Mouse (Mus musculus) E14TG2a.4 (cell line): ENCODE results near the gene Gm136.
A peak's percentile ranks its signal among the peaks of the same experiment; 100 is the strongest.

Source experiments
- H3K27me3 ChIP-seq: 2 replicates; pipeline ENCODE4 v1.6.1; 2014; ENCODE audit warnings: low read length, control low read depth; ENCODE audit not compliant: insufficient read depth
- H3K36me3 ChIP-seq: 2 replicates; pipeline ENCODE4 v1.6.1; 2014; ENCODE audit warnings: low read length, control low read depth; ENCODE audit not compliant: insufficient read depth
- H3K4me1 ChIP-seq: replicated peaks from 2 replicates; pipeline ENCODE4 v1.6.1; 2014; ENCODE audit warnings: low read depth, low read length, control low read depth
- H3K4me3 ChIP-seq: replicated peaks from 2 replicates; pipeline ENCODE4 v1.5.1; 2014; ENCODE audit warnings: mild to moderate bottlenecking, low read length
- H3K9me3 ChIP-seq: 2 replicates; pipeline ENCODE4 v1.6.1; 2014; ENCODE audit warnings: low read length, control low read depth
- CTCF ChIP-seq: conservative IDR thresholded peaks from 2 replicates; pipeline ENCODE4 v1.5.1; 2014; ENCODE audit warnings: low read length
- NANOG ChIP-seq: IDR thresholded peaks from 2 replicates; pipeline ENCODE4 v1.6.1; 2014; ENCODE audit warnings: borderline replicate concordance, low read length, mixed read lengths
- POU5F1 ChIP-seq: IDR thresholded peaks from 2 replicates; pipeline ENCODE4 v1.6.1; 2014; ENCODE audit warnings: low read length, borderline replicate concordance

Gm136 gene

GRCm38 (mm10) chr4:34756163-34756562 lies at the start of gene Gm136:
Gene Gm136 (minus strand): TSS chr4:34756263.
- Histone ChIP-seq H3K9me3 (no peaks in the 10 kb centered on the region), H3K4me1 (no peaks in the 10 kb centered on the region), H3K27me3 (no peaks in the 10 kb centered on the region), H3K36me3 (no peaks in the 10 kb centered on the region), H3K4me3 (no peak within 1 kb of the TSS)
- no peak for TF ChIP-seq CTCF
- TF ChIP-seq POU5F1: no peak
- no peak for TF ChIP-seq NANOG

GRCm38 (mm10) chr4:34801166-34802034 lies 45.3 kb upstream of the Gm136 start:
- Histone ChIP-seq H3K36me3 (peaks cover 42% of the 10 kb centered on the region), H3K27me3 (no peaks in the 10 kb centered on the region), H3K4me3 (no peak overlapping the region), H3K9me3 (no peaks in the 10 kb centered on the region), H3K4me1 (peaks cover 8% of the 10 kb centered on the region)
- no peak for TF ChIP-seq POU5F1
- TF ChIP-seq NANOG: no peak
- TF ChIP-seq CTCF: no peak

GRCm38 (mm10) chr4:34798005-34798404 lies 41.9 kb upstream of the Gm136 start:
- no peak overlapping the region for H3K4me3 ChIP-seq
- TF ChIP-seq CTCF (no peak), NANOG (no peak), POU5F1 (no peak)
- H3K27me3 ChIP-seq: no peaks in the 10 kb centered on the region
- peaks cover 8% of the 10 kb centered on the region for H3K4me1 ChIP-seq
- H3K9me3 ChIP-seq: no peaks in the 10 kb centered on the region
- H3K36me3 ChIP-seq: peaks cover 13% of the 10 kb centered on the region

- Histone ChIP-seq H3K9me3 (no peaks in the 10 kb centered on the region), H3K27me3 (no peaks in the 10 kb centered on the region), H3K4me1 (peaks cover 8% of the 10 kb centered on the region), H3K4me3 (no peak overlapping the region), H3K36me3 (peaks cover 9% of the 10 kb centered on the region)
- TF ChIP-seq CTCF (no peak), NANOG (no peak), POU5F1 (no peak)
Observed at GRCm38 (mm10) chr4:34797294-34797983, 41.4 kb upstream of the Gm136 start.

- no peaks in the 10 kb centered on the region for H3K9me3 ChIP-seq
- H3K4me3 ChIP-seq: no peak overlapping the region
- H3K27me3 ChIP-seq: no peaks in the 10 kb centered on the region
- H3K4me1 ChIP-seq: peaks cover 1% of the 10 kb centered on the region; the same call in 1 of the 2 replicates
- H3K36me3 ChIP-seq: no peaks in the 10 kb centered on the region
- TF ChIP-seq CTCF (no peak), NANOG (no peak), POU5F1 (no peak)
Observed at GRCm38 (mm10) chr4:34796294-34796693, 40.2 kb upstream of the Gm136 start.

GRCm38 (mm10) chr4:34786476-34786875 lies 30.4 kb upstream of the Gm136 start:
- Histone ChIP-seq H3K27me3 (no peaks in the 10 kb centered on the region), H3K4me1 (peaks cover 20% of the 10 kb centered on the region), H3K36me3 (no peaks in the 10 kb centered on the region), H3K9me3 (0 out of 2 replicates have a peak, but pooled peaks cover 2% of the 10 kb centered on the region), H3K4me3 (no peak overlapping the region)
- TF ChIP-seq NANOG: no peak
- no peak for TF ChIP-seq POU5F1
- no peak for TF ChIP-seq CTCF

GRCm38 (mm10) chr4:34785646-34786045 lies 29.6 kb upstream of the Gm136 start:
- no peak overlapping the region for H3K4me3 ChIP-seq
- no peaks in the 10 kb centered on the region for H3K36me3 ChIP-seq
- TF ChIP-seq POU5F1 (no peak), NANOG (no peak), CTCF (no peak)
- H3K9me3 ChIP-seq: 0 out of 2 replicates have a peak, but pooled peaks cover 2% of the 10 kb centered on the region
- H3K27me3 ChIP-seq: no peaks in the 10 kb centered on the region
- peaks cover 20% of the 10 kb centered on the region for H3K4me1 ChIP-seq

- Histone ChIP-seq H3K9me3 (0 out of 2 replicates have a peak, but pooled peaks cover 2% of the 10 kb centered on the region), H3K27me3 (no peaks in the 10 kb centered on the region), H3K36me3 (no peaks in the 10 kb centered on the region), H3K4me1 (peaks cover 20% of the 10 kb centered on the region), H3K4me3 (no peak overlapping the region)
- TF ChIP-seq POU5F1 (no peak), CTCF (peak; percentile 86)
Observed at GRCm38 (mm10) chr4:34784865-34785264, 28.8 kb upstream of the Gm136 start.
